Mouse (Mus musculus) adrenal gland (tissue): ENCODE results near the gene Foxf2.

ENCODE experiments used
- intact Hi-C: fragments of 180-260 bp; cut with DNase I; formaldehyde crosslinking; loops from one replicate; pipeline ENCODE4 v1.15.1; 2025
- microRNA-seq, 2 experiments: library from miRNA; unstranded; fragments of <30 nt; microRNA quantifications; one replicate each; pipeline ENCODE4; 2019

Gene Foxf2

DNA sequence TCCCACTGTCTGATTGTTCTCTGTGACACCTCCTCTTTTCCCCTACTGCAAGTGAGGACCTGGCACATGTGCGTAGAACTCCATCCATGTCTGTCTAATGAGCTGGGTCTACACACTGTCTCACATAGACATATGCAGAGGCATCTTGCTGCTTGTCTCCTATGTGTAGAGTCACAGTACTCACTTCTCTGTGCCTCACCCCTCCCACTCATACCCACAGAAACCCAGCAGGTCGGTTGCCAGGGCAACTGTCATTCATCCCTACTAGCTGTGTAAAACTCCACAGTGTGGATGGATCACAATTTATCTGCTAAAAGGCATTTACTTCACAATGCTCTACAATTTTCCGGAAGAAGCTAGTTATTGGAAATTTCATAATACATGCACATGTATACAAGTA is 46.5 kb downstream of the Foxf2 start:
- intact Hi-C loops: no loop called here

Small RNA genes within 50 kb of the gene (microRNA-seq; reads per million reads assigned to microRNA genes)
- gene Gm27516: 0 reads per million in 2 experiments
